Mouse (Mus musculus): ENCODE measurements around the gene Cmklr1. TPM values are rescaled to one million over a fixed set of nuclear protein-coding genes. Genes with fewer than 3 reads are reported as not detected.

Cmklr1 gene
- polyA plus RNA-seq, 1 experiment from 2014 or later: 7.5 TPM

GRCm38 (mm10) chr5:113687514-113687913 is 37.3 kb upstream of the Cmklr1 start:
- Histone ChIP-seq H3K27ac (no peak overlapping the region), H3K4me1 (replicated peaks; ENCODE audit: insufficient read depth, low read length) (no peaks in the 10 kb centered on the region), H3K36me3 (ENCODE audit: insufficient read depth, low read length) (no peaks in the 10 kb centered on the region), H3K4me3 (replicated peaks; ENCODE audit: low read depth, low read length) (no peak overlapping the region), H3K27me3 (ENCODE audit: insufficient read depth, low read length) (no peaks in the 10 kb centered on the region), H3K9ac (ENCODE audit: low read depth, low read length) (no peak overlapping the region), H3K9me3 (replicated peaks; ENCODE audit: low read length) (no peaks in the 10 kb centered on the region), H3K4me2 (ENCODE audit: low read length) (no peak overlapping the region)
- ATAC-seq (replicated peaks; ENCODE audit: low FRiP score, low read depth) (no peak), DNase-seq (ENCODE audit: low spot score) (no peak)
- 85% methylated on average over 5 of the region's 5 CpGs for WGBS
- TF ChIP-seq CTCF (IDR thresholded peaks at IDR 0.05; ENCODE audit: low read depth): no peak

- Histone ChIP-seq H3K27me3 (ENCODE audit: insufficient read depth, low read length) (no peaks in the 10 kb centered on the region), H3K4me1 (replicated peaks; ENCODE audit: insufficient read depth, low read length) (no peaks in the 10 kb centered on the region), H3K4me3 (replicated peaks; ENCODE audit: low read depth, low read length) (no peak overlapping the region), H3K9ac (ENCODE audit: low read depth, low read length) (no peak overlapping the region), H3K36me3 (ENCODE audit: insufficient read depth, low read length) (no peaks in the 10 kb centered on the region), H3K4me2 (ENCODE audit: low read length) (no peak overlapping the region), H3K27ac (no peak overlapping the region), H3K9me3 (replicated peaks; ENCODE audit: low read length) (no peaks in the 10 kb centered on the region)
- WGBS: 52% methylated on average over 5 of the region's 5 CpGs
- DNase-seq (ENCODE audit: low spot score): no peak
- TF ChIP-seq CTCF (IDR thresholded peaks at IDR 0.05; ENCODE audit: low read depth): no peak
- ATAC-seq (replicated peaks; ENCODE audit: low FRiP score, low read depth): no peak
These were observed 35.2 kb upstream of the Cmklr1 start for GRCm38 (mm10) chr5:113685471-113685870.

GRCm38 (mm10) chr5:113683246-113683645 is 33.0 kb upstream of the Cmklr1 start:
- H3K4me1 ChIP-seq (replicated peaks; ENCODE audit: insufficient read depth, low read length): no peaks in the 10 kb centered on the region
- no peaks in the 10 kb centered on the region for H3K36me3 ChIP-seq (ENCODE audit: insufficient read depth, low read length)
- no peak for ATAC-seq (replicated peaks; ENCODE audit: low FRiP score, low read depth)
- no peak overlapping the region for H3K4me2 ChIP-seq (ENCODE audit: low read length)
- no peaks in the 10 kb centered on the region for H3K27me3 ChIP-seq (ENCODE audit: insufficient read depth, low read length)
- 79% methylated on average over 5 of the region's 5 CpGs for WGBS
- H3K9ac ChIP-seq (ENCODE audit: low read depth, low read length): no peak overlapping the region
- no peak for DNase-seq (ENCODE audit: low spot score)
- no peak for TF ChIP-seq CTCF (IDR thresholded peaks at IDR 0.05; ENCODE audit: low read depth)
- no peaks in the 10 kb centered on the region for H3K9me3 ChIP-seq (replicated peaks; ENCODE audit: low read length)
- no peak overlapping the region for H3K27ac ChIP-seq
- H3K4me3 ChIP-seq (replicated peaks; ENCODE audit: low read depth, low read length): no peak overlapping the region

- DNase-seq (ENCODE audit: low spot score): no peak
- Histone ChIP-seq H3K27me3 (ENCODE audit: insufficient read depth, low read length) (no peaks in the 10 kb centered on the region), H3K9me3 (replicated peaks; ENCODE audit: low read length) (no peaks in the 10 kb centered on the region), H3K4me2 (ENCODE audit: low read length) (no peak overlapping the region), H3K9ac (ENCODE audit: low read depth, low read length) (no peak overlapping the region), H3K4me3 (replicated peaks; ENCODE audit: low read depth, low read length) (no peak overlapping the region), H3K4me1 (replicated peaks; ENCODE audit: insufficient read depth, low read length) (no peaks in the 10 kb centered on the region), H3K27ac (no peak overlapping the region), H3K36me3 (ENCODE audit: insufficient read depth, low read length) (no peaks in the 10 kb centered on the region)
- ATAC-seq (replicated peaks; ENCODE audit: low FRiP score, low read depth): no peak
- TF ChIP-seq CTCF (IDR thresholded peaks at IDR 0.05; ENCODE audit: low read depth): no peak
- WGBS: 78% methylated on average over 3 of the region's 3 CpGs
These were observed 32.2 kb upstream of the Cmklr1 start for GRCm38 (mm10) chr5:113682472-113682871.

GRCm38 (mm10) chr5:113681219-113681618 is 31.0 kb upstream of the Cmklr1 start:
- 63% methylated on average over 14 of the region's 14 CpGs for WGBS
- H3K27ac ChIP-seq: no peak overlapping the region

GRCm38 (mm10) chr5:113679509-113679908 is 29.3 kb upstream of the Cmklr1 start:
- no peak overlapping the region for H3K9ac ChIP-seq (ENCODE audit: low read depth, low read length)
- H3K9me3 ChIP-seq (replicated peaks; ENCODE audit: low read length): no peaks in the 10 kb centered on the region
- H3K4me2 ChIP-seq (ENCODE audit: low read length): no peak overlapping the region
- no peaks in the 10 kb centered on the region for H3K4me1 ChIP-seq (replicated peaks; ENCODE audit: insufficient read depth, low read length)
- no peaks in the 10 kb centered on the region for H3K36me3 ChIP-seq (ENCODE audit: insufficient read depth, low read length)
- no peak for TF ChIP-seq CTCF (IDR thresholded peaks at IDR 0.05; ENCODE audit: low read depth)
- no peaks in the 10 kb centered on the region for H3K27me3 ChIP-seq (ENCODE audit: insufficient read depth, low read length)
- no peak overlapping the region for H3K4me3 ChIP-seq (replicated peaks; ENCODE audit: low read depth, low read length)
- WGBS: 89% methylated on average over 4 of the region's 4 CpGs
- no peak overlapping the region for H3K27ac ChIP-seq
- DNase-seq (ENCODE audit: low spot score): no peak
- ATAC-seq (replicated peaks; ENCODE audit: low FRiP score, low read depth): no peak

More at GRCm38 (mm10) chr5:113681219-113681618, 31.0 kb upstream of the Cmklr1 start:
- H3K9me3 ChIP-seq (replicated peaks; ENCODE audit: low read length): no peaks in the 10 kb centered on the region
- no peak for ATAC-seq (replicated peaks; ENCODE audit: low FRiP score, low read depth)
- H3K4me3 ChIP-seq (replicated peaks; ENCODE audit: low read depth, low read length): no peak overlapping the region
- no peak for TF ChIP-seq CTCF (IDR thresholded peaks at IDR 0.05; ENCODE audit: low read depth)
- no peaks in the 10 kb centered on the region for H3K36me3 ChIP-seq (ENCODE audit: insufficient read depth, low read length)
- H3K27me3 ChIP-seq (ENCODE audit: insufficient read depth, low read length): no peaks in the 10 kb centered on the region
- H3K9ac ChIP-seq (ENCODE audit: low read depth, low read length): no peak overlapping the region
- DNase-seq (ENCODE audit: low spot score): no peak
- H3K4me1 ChIP-seq (replicated peaks; ENCODE audit: insufficient read depth, low read length): no peaks in the 10 kb centered on the region
- H3K4me2 ChIP-seq (ENCODE audit: low read length): no peak overlapping the region

- DNase-seq (ENCODE audit: low spot score) (no peak), ATAC-seq (replicated peaks; ENCODE audit: low FRiP score, low read depth) (no peak)
- Histone ChIP-seq H3K9me3 (replicated peaks; ENCODE audit: low read length) (no peaks in the 10 kb centered on the region), H3K4me3 (replicated peaks; ENCODE audit: low read depth, low read length) (no peak overlapping the region), H3K4me1 (replicated peaks; ENCODE audit: insufficient read depth, low read length) (no peaks in the 10 kb centered on the region), H3K27me3 (ENCODE audit: insufficient read depth, low read length) (no peaks in the 10 kb centered on the region), H3K27ac (no peak overlapping the region), H3K36me3 (ENCODE audit: insufficient read depth, low read length) (no peaks in the 10 kb centered on the region), H3K9ac (ENCODE audit: low read depth, low read length) (no peak overlapping the region), H3K4me2 (ENCODE audit: low read length) (no peak overlapping the region)
- 80% methylated on average over 10 of the region's 10 CpGs for WGBS
- no peak for TF ChIP-seq CTCF (IDR thresholded peaks at IDR 0.05; ENCODE audit: low read depth)
These were observed 28.7 kb upstream of the Cmklr1 start for GRCm38 (mm10) chr5:113678743-113679452.

Measured in kidney, postnatal 0 days (tissue).